Mouse (Mus musculus) neural tube, embryonic 10.5 days (tissue): ENCODE measurements around the gene Hmcn2.

Experiments used
- DNase-seq: peaks from one replicate; pipeline ENCODE4 v3.0.0-alpha.2; 2017; ENCODE audit warnings: low spot score; ENCODE audit errors: extremely low spot score

Gene Hmcn2

DNA sequence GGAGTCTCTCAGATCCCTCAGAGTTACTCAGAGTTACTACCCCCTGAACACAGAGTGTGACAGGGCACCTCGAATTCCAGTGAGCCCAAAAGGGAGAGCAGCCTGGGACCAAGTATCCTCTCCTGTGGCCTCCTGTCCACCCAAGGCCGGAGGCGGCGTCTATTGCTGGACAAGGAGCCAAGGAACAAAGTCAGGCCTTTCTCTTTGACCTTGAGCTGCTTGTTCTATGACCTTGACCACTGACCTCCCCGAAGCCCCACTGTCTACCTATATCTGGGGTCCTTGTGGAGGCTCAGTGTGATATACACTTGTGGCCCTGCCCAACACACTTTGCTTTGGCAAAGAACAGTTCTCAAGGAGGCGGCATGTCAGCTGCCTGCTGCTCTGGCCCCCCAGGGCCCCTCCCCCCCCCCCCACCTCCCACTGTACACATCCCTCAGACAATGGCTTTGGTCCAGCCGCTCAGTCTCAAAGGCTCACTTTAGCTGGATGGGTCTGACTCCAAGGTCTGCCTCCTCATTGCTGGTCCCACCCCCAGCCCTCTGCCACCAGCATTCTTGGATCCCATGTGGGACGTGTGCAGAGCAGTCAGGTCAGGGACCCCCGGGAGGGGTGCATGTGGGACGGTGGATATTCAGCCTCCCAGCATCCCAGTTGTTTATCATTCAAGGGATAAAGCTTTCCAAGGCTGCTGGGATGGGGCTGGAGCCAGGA, 162.0 kb downstream of the Hmcn2 start:
- no peak for DNase-seq

DNA sequence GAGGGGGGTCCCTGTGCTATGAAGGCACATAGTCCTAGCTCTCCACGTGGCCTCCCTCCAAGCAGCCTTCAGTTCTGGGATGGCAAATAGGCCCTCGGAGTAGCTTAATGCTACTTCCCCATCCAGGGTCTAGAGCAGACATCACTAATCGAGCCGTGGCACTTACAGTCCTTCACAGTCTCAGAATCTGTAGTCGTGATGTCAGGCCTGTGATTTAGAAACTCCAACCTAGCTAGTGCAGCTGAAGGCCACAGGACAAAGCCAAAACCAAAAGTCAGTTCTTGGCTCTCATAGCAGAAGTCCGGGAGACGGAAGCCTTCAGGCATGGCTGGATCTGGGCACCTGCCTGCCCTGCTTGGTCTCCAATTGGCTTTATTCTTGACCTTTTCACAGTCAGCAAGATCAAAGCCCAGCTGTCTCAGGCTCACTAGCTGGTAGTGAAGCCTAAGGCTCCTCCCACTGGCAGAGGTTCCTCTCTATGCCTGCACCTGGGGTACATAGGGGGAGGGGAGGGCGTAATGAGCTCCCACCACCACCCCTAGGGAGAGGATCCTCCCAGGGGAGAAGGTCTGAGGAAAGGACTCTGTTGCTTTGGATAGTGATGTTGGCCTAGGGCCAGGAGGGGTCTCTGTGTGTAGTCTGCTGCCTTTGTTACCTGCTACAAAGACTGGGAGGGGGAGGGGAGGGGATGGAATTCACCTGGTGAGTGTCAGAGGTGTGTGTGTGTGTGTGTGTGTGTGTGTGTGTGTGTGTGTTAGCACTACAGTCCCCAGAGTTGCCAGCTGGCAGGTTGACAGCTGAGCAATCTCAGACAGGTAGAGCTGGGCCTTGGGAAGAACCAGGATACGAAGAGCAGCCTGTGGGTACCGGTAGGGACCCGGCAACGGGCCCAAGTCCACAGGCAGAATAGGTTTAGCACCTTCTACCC, 163.3 kb downstream of the Hmcn2 start:
- no peak for DNase-seq

- DNase-seq, result peak; percentile 90
Observed at GRCm38 (mm10) chr2:31482914-31483575, 168.8 kb downstream of the Hmcn2 start.

DNA sequence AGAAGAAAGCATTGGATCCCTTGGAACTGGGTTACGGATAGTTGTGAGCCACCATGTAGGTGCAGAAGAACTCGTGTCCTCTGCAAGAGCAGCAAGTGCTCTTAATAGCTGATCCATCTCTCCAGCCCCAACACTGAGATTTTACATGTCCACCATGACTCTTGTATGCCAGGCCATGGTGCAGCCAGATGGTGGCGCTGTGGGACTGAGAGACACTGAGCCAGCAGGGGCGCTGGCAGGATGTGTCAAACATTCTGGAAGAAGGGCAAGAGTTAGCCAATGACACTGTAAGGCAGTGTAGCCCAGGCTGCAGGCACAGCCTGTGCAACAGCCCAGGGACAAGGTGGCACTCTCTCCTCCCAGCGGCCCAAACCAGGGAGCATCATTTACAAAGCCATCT, 170.0 kb downstream of the Hmcn2 start:
- DNase-seq, result peak; percentile 91

DNA sequence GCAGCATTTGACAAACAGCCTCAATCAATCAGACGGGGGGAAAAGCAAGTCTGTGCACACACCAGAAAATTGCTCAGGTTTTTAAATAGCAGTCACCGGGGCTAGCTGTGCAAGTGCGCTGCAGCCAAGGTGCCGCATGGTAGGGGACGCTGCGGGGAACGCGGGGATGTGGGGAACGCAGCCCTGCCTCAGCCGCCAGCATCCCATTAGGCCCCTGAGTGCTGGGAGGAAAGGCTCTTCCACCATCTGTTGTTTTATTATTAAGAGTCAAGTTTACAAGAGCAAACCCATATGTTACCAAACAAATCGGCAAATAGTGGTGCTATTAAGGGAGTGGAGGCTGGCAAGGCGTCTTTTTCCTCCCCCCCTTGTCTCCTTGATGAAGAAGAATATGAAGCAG, 175.0 kb downstream of the Hmcn2 start:
- no peak for DNase-seq

- no peak for DNase-seq
Observed at GRCm38 (mm10) chr2:31490556-31490955, 176.3 kb downstream of the Hmcn2 start.

GRCm38 (mm10) chr2:31492308-31492707, 178.1 kb downstream of the Hmcn2 start:
- no peak for DNase-seq

DNA sequence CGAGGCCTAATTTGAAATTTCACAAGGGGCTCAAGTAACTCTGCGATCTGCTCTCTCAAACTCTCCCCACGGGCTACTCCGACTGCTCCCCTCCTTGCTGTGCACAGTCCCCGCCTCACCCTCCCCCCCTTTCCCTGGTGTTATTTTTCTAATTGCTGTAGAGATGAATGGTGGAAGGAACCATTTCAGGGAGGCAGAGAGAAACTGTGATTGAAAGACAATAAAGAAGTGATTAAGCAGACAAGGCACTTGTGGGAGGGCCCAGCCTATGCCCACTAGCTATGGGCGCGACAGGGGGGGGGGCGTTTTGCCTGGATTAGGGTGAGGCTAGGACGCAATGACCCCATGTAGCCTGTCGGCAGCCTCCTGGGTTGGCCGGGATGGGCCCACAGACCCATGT, 179.0 kb downstream of the Hmcn2 start:
- no peak for DNase-seq

DNA sequence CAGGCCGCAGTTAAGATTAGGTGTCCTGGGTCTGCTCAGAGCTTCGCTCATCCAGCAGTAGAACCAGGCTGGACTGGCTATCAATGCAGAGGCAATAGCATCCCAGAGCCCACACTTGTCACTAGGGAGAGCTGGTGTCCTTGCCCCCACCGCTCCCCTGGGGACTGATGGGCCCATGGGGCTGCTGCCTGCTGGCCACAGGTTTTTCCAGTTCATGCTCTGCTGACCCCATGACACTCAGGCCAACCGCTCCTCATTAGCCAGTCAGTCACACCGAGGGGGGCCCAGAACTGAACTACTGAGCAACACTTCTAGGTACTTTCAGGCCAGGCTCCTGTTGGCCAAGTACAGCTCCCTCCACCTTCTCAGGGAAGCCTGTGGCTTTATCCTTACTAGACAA, 180.1 kb downstream of the Hmcn2 start:
- DNase-seq, result no peak

DNA sequence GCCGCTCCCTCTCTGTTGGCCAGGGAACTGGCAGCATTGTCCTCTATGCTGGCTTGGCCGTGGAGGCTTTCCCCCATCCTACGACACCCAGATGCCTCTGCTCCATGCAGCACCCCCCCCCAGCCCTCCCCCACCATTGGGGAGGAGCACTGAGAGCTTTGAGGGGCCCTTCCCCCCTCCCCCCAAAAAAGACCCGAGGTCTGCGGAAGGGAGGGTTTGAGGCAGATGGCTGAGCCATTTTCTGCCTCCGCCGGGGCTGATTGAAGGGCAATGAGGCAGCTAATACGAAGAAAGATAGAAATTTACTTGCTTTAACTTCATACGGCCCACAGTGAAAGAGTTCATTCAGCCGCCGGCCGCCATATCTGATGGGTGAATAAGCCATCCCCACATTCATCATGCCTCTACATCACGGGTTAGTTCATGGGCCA, 180.8 kb downstream of the Hmcn2 start:
- DNase-seq, result peak; percentile 70

- DNase-seq, result no peak
Observed at GRCm38 (mm10) chr2:31496141-31496540, 181.9 kb downstream of the Hmcn2 start.

- no peak for DNase-seq
Observed at GRCm38 (mm10) chr2:31497113-31497512, 182.9 kb downstream of the Hmcn2 start.

- no peak for DNase-seq
Observed at GRCm38 (mm10) chr2:31497635-31498034, 183.4 kb downstream of the Hmcn2 start.

DNA sequence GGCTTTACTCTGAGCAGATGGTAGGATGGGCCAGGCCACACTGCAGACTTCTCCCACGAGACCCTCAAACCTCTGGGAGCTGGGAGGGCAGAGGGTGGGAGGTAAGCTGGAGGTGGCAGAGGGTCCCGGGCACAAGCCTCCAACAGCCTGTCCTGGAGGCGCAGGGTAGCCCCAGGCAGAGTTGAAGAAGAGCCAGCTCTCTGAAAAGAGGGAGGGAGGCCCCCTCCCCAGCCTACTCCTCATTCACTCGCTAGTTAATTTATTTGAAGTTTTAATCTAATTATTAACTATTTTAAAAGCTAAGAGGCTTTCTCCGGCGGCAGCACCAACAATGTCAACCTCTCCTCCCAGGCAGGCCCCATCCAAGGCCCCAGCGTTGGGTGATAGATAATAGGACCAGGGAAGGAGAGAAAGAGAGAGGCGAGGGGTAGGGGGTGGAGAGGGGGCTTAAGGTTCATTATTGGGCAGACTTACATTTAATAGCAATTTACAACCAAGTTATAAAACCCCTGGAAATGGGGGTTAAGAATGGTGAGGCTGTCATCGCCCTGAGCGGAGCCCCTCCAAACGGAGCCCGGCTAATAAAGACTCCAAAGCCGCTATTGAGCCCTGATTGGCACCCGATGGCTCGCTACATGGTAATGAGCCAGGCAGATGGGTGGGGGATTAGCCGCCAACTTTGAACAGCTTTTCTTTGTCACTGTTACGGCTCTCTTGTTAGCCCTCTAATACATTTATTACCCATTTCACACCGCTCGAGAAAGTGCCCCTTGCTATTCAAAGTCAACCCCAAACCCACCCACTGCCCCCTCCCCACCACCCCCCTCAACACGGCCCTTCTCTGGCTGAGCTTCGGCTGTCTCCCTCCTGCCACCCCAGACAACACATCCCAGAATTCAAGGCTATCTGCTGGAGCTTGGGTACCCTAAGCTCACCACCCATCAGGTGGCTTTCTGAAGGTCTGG, 185.4 kb downstream of the Hmcn2 start:
- DNase-seq, result peak; percentile 46

DNA sequence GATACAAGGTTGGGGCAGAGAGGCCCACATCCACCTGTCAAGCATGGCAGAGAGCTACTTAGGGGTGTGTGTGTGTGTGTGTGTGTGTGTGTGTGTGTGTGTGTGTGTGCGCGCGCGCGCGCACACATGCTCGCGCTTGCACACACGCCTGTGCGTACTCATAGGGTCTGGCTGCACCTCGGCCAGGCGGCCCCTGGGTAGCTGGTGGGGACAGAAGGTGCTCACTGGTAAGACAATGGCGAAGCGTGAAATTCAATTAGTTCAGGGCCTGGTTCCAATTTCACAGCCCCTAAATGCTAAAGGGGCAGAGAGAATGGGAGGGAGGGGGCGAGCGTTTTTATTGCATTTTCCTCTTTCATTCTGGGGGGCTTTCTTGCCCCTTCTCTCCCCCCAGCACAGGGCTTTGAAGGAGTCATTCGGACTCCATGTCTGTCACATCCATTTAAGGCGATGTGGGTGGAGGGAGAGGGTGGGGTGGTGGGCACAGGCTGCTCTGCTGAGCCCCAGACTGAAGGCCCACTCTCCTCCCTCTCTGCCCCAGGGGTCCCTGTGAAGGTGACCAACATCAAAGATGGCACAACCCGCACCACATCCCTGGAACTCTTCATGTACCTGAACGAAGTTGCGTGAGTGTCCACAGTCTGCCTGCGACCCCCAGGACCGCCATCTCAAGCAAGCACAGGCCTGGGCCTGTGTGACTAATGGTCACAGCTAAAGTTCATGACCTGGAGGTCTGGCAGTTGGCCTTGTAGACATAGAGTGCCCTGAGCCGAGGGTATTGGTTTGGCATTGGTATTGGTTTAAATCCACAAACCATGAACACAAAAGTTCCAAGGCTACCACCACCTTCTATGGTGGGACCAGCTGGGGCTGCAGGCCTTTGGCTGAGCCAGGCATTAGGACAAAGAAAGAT, 186.3 kb downstream of the Hmcn2 start:
- DNase-seq, result peak; percentile 53

DNA sequence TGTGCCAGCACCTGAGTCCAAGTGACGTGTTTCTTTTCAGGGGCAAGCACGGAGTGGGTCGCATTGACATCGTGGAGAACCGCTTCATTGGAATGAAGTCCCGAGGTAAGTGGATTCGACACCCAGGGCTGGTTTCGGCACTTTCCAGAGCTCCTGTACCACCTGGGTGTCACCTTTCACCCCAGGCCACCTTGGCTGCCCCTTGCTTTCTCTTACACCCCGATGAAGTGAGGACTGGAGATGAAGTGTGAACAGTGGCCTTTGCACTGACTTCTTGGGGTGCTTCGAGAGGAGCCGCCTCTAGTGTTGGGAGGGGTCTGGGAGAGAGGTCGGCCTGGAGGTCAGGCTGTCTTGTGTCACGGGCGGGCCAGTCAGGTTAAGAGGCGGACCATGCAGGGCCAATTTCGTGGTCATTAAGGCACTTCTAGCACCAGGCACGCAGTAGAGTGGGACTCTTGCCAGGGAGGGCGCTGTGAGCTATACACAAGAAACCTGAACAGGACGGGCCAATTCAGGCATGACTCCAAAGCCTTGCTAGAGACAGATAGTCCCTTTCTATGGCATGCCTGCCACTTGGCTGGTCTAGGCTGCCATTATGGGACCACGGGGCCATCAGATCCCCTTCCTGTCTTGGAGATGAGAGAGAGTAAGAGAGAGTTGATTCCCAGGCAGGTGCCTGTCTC, 187.4 kb downstream of the Hmcn2 start:
- DNase-seq, result peak; percentile 47

DNA sequence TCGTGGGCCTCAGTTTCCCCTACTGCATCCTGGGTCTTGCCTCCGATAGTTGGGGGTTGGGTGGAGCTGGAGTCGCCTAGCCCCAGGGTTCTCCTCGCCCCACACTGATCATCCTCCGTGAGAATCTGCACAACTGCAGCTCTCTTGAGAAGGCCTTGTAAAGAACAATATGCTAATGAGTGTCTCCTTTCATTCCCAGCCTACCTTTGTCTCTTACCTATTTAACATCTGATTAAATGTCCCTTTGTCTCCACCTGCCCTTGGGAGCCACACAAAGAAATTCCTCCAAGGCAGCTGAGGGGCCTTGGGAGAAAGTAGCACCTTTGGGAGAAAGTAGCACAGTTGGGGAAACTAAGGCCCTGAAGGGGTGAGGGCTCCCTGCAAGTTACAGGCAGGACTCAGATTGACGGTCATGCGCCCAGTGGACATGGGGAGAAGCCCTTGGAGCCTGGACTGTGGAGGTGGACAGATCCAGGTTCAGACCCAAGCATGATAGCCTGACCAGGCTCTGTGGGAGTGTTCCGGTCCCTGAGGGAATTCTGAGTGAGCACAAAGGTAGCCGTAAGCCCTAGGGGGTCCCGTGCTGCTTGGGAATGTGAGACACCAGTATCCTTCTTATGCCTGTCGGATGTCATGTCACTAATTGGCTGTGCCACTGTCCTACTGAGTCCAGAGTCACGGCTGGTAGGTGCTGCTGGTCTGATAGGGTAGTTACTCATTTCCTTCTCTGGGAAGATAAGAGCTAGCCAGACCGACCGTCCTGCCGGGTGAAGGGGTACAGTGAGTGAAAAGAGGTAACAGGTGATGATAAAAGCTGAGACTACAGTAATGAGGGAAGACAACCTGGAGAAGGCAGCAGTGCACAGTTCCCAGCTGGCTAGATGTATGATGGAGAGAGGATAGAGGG, 188.7 kb downstream of the Hmcn2 start:
- no peak for DNase-seq

GRCm38 (mm10) chr2:31505472-31505871, 191.3 kb downstream of the Hmcn2 start:
- DNase-seq, result no peak
